Mouse (Mus musculus) midbrain, embryonic 16.5 days (tissue): ENCODE results near the gene Sh3bgrl3. TPM values are rescaled to one million over a fixed set of nuclear protein-coding genes. Genes with fewer than 3 reads are reported as not detected.

Experiments
- ATAC-seq: fragments of 200-750 bp; cut with Nextera tagmentation; 2 replicates; pipeline ENCODE4 v1.8.0; 2017; ENCODE audit warnings: moderate TSS enrichment
- H3K27ac ChIP-seq: fragments of 300-500 bp; sonication (generic); 2 replicates; pipeline ENCODE4 v1.5.1; 2014; ENCODE audit warnings: mild to moderate bottlenecking, low read length, mixed read lengths
- H3K27me3 ChIP-seq: fragments of 300-500 bp; sonication (generic); 2 replicates; pipeline ENCODE4 v1.6.1; 2014; ENCODE audit warnings: low read depth, low read length, mixed read lengths; ENCODE audit not compliant: control insufficient read depth, insufficient read depth
- H3K36me3 ChIP-seq: fragments of 300-500 bp; sonication (generic); 2 replicates; pipeline ENCODE4 v1.6.1; 2014; ENCODE audit warnings: mild to moderate bottlenecking, low read length, moderate library complexity, mixed read lengths; ENCODE audit not compliant: control insufficient read depth, insufficient read depth
- H3K4me1 ChIP-seq: fragments of 300-500 bp; sonication (generic); 2 replicates; pipeline ENCODE4 v1.6.1; 2014; ENCODE audit warnings: mild to moderate bottlenecking, low read length, mixed read lengths; ENCODE audit not compliant: control insufficient read depth, insufficient read depth
- H3K4me2 ChIP-seq: fragments of 300-500 bp; sonication (generic); 2 replicates; pipeline ENCODE4 v1.6.1; 2014; ENCODE audit warnings: mild to moderate bottlenecking, low read length, mixed read lengths
- H3K4me3 ChIP-seq: fragments of 300-500 bp; sonication (generic); 2 replicates; pipeline ENCODE4 v1.5.1; 2014; ENCODE audit warnings: low read depth, mild to moderate bottlenecking, low read length, moderate library complexity, mixed read lengths
- H3K9ac ChIP-seq: fragments of 300-500 bp; sonication (generic); 2 replicates; pipeline ENCODE4 v1.6.1; 2014; ENCODE audit warnings: low read depth, low read length, mixed read lengths
- H3K9me3 ChIP-seq: fragments of 300-500 bp; sonication (generic); replicated peaks from 2 replicates; pipeline ENCODE4 v1.6.1; 2014; ENCODE audit warnings: mild to moderate bottlenecking, low read length, mixed read lengths; ENCODE audit not compliant: control insufficient read depth, poor library complexity, severe bottlenecking
- WGBS: fragments of 180-500 bp; shearing (Covaris S2); extraction: QIAGEN DNeasy Blood & Tissue Kit; methylation state at CpG from one replicate; pipeline ENCODE4 v1.1.7; 2014; 5-methylcytosine and 5-hydroxymethylcytosine counted together
- polyA plus RNA-seq: library from polyadenylated mRNA; unstranded; fragments of >200 nt; fragmentation: Nextera tagmentation; extraction: Ambion mirVana; gene quantifications from 2 replicates; pipeline ENCODE4 v1.2.1, GENCODE M21; 2015

Gene Sh3bgrl3
- polyA plus RNA-seq, 1 experiment from 2014 or later: 430 TPM

GRCm38 (mm10) chr4:134110653-134111052, 17.9 kb downstream of the Sh3bgrl3 start:
- no peak overlapping the region for H3K4me3 ChIP-seq
- no peaks in the 10 kb centered on the region for H3K4me1 ChIP-seq
- no peak overlapping the region for H3K9ac ChIP-seq
- H3K27me3 ChIP-seq: no peaks in the 10 kb centered on the region
- no peak overlapping the region for H3K4me2 ChIP-seq
- H3K27ac ChIP-seq: no peak overlapping the region
- no peaks in the 10 kb centered on the region for H3K9me3 ChIP-seq
- ATAC-seq: no peak
- 54% methylated on average over 3 of the region's 3 CpGs for WGBS
- no peaks in the 10 kb centered on the region for H3K36me3 ChIP-seq

- H3K27me3 ChIP-seq: no peaks in the 10 kb centered on the region
- no peak overlapping the region for H3K27ac ChIP-seq
- H3K9ac ChIP-seq: no peak overlapping the region
- no peak overlapping the region for H3K4me3 ChIP-seq
- ATAC-seq: no peak
- no peak overlapping the region for H3K4me2 ChIP-seq
- 70% methylated on average over 5 of the region's 5 CpGs for WGBS
- no peaks in the 10 kb centered on the region for H3K36me3 ChIP-seq
- H3K9me3 ChIP-seq: no peaks in the 10 kb centered on the region
- peaks cover 2% of the 10 kb centered on the region for H3K4me1 ChIP-seq
These were observed 20.4 kb downstream of the Sh3bgrl3 start for GRCm38 (mm10) chr4:134108196-134108595.

DNA sequence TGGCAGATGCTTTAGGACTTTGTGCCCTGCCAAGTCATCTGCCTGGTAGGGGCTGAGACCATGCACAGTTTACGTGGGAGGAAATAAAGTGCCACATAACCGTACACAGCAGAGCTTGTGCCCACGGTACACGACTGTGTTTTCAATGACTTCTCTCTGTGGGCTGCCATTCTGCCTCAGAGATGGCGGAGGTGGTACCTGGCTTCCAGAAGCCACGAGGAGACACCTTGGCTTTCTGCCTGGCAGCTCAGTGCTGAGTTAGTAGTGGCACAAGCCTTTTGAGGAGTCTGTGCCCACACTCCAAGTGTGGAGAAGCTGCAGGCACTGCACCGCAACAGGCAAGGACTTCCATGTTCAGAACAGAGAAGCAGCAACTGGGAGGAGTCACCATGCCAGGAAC, 20.9 kb downstream of the Sh3bgrl3 start:
- Histone ChIP-seq H3K27ac (no peak overlapping the region), H3K9ac (no peak overlapping the region), H3K4me3 (no peak overlapping the region), H3K9me3 (no peaks in the 10 kb centered on the region), H3K4me1 (peaks cover 7% of the 10 kb centered on the region), H3K27me3 (no peaks in the 10 kb centered on the region), H3K36me3 (no peaks in the 10 kb centered on the region), H3K4me2 (no peak overlapping the region)
- WGBS: 88% methylated on average over 7 of the region's 7 CpGs
- ATAC-seq: no peak

- no peak overlapping the region for H3K4me3 ChIP-seq
- no peaks in the 10 kb centered on the region for H3K27me3 ChIP-seq
- H3K4me1 ChIP-seq: peaks cover 7% of the 10 kb centered on the region
- H3K9me3 ChIP-seq: no peaks in the 10 kb centered on the region
- no peak overlapping the region for H3K9ac ChIP-seq
- WGBS: 81% methylated on average over 7 of the region's 7 CpGs
- no peak for ATAC-seq
- no peak overlapping the region for H3K4me2 ChIP-seq
- no peaks in the 10 kb centered on the region for H3K36me3 ChIP-seq
- no peak overlapping the region for H3K27ac ChIP-seq
These were observed 22.5 kb downstream of the Sh3bgrl3 start for GRCm38 (mm10) chr4:134106105-134106504.

- 3% methylated on average over 21 of the region's 21 CpGs for WGBS
These were observed 25.9 kb downstream of the Sh3bgrl3 start for GRCm38 (mm10) chr4:134102742-134103119.

GRCm38 (mm10) chr4:134101979-134102741, 26.4 kb downstream of the Sh3bgrl3 start, which contains the start of gene Ubxn11:
Gene Ubxn11, plus strand, starts transcription at chr4:134102570.
- Histone ChIP-seq H3K4me2 (peak within 1 kb of the TSS; percentile 64), H3K27me3 (no peaks in the 10 kb centered on the region), H3K36me3 (no peaks in the 10 kb centered on the region), H3K9ac (peak within 1 kb of the TSS; percentile 70), H3K4me1 (peaks cover 7% of the 10 kb centered on the region), H3K27ac (0 out of 2 replicates have a peak within 1 kb of the TSS, but pooled peaks have one; percentile 58), H3K4me3 (peak within 1 kb of the TSS; percentile 73), H3K9me3 (no peaks in the 10 kb centered on the region)
- ATAC-seq: peak; percentile 98
- 17% methylated on average over 34 of the region's 34 CpGs for WGBS

More at GRCm38 (mm10) chr4:134102742-134103119, 25.9 kb downstream of the Sh3bgrl3 start:
- Histone ChIP-seq H3K9ac (peak overlapping the region; percentile 70), H3K27me3 (no peaks in the 10 kb centered on the region), H3K4me2 (peak overlapping the region; percentile 64), H3K4me1 (peaks cover 7% of the 10 kb centered on the region), H3K4me3 (peak overlapping the region; percentile 73), H3K27ac (0 out of 2 replicates have a peak overlapping the region, but pooled peaks have one; percentile 58), H3K36me3 (no peaks in the 10 kb centered on the region), H3K9me3 (no peaks in the 10 kb centered on the region)
- peak; percentile 73 for ATAC-seq

DNA sequence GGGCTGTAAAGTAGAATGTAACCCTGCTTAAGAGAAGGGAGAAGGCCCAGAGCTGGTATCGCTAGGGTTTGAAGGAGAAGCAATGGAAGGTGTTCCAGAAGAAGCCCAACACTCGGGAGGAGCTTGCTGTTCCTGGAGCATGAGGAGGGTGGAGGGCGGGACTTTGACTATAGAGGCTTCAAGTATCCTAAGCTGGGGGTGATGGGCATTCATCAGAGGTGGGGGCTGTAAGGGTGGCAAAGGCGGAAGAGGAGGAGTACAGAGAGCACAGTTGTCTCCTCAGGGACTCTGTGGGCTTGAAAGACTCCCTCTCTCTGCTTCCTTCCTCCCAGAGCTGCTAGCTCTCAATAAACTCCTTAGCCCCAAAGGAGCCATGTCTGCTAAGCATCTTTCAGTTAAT, 28.3 kb downstream of the Sh3bgrl3 start:
- Histone ChIP-seq H3K27me3 (no peaks in the 10 kb centered on the region), H3K9me3 (no peaks in the 10 kb centered on the region), H3K4me1 (peaks cover 7% of the 10 kb centered on the region), H3K27ac (no peak overlapping the region), H3K4me2 (no peak overlapping the region), H3K4me3 (no peak overlapping the region), H3K9ac (no peak overlapping the region), H3K36me3 (no peaks in the 10 kb centered on the region)
- ATAC-seq: no peak
- 77% methylated on average over 4 of the region's 4 CpGs for WGBS

GRCm38 (mm10) chr4:134098628-134099027, 30.0 kb downstream of the Sh3bgrl3 start:
- Histone ChIP-seq H3K4me3 (no peak overlapping the region), H3K9ac (no peak overlapping the region), H3K27ac (no peak overlapping the region), H3K9me3 (no peaks in the 10 kb centered on the region), H3K36me3 (no peaks in the 10 kb centered on the region), H3K27me3 (no peaks in the 10 kb centered on the region), H3K4me2 (no peak overlapping the region), H3K4me1 (peaks cover 7% of the 10 kb centered on the region)
- WGBS: 75% methylated on average over 8 of the region's 8 CpGs
- no peak for ATAC-seq

- Histone ChIP-seq H3K4me3 (no peak overlapping the region), H3K27me3 (no peaks in the 10 kb centered on the region), H3K27ac (no peak overlapping the region), H3K4me1 (no peaks in the 10 kb centered on the region), H3K36me3 (no peaks in the 10 kb centered on the region), H3K9ac (no peak overlapping the region), H3K9me3 (no peaks in the 10 kb centered on the region), H3K4me2 (no peak overlapping the region)
- ATAC-seq: no peak
- 79% methylated on average over 5 of the region's 5 CpGs for WGBS
These were observed 31.5 kb downstream of the Sh3bgrl3 start for GRCm38 (mm10) chr4:134097015-134097608.
